Mouse (Mus musculus): ENCODE results near the gene Foxd1. TPM values are rescaled to one million over a fixed set of nuclear protein-coding genes. Genes with fewer than 3 reads are reported as not detected.

Gene Foxd1
- total and polyA plus RNA-seq, 3 experiments, result not detected

DNA sequence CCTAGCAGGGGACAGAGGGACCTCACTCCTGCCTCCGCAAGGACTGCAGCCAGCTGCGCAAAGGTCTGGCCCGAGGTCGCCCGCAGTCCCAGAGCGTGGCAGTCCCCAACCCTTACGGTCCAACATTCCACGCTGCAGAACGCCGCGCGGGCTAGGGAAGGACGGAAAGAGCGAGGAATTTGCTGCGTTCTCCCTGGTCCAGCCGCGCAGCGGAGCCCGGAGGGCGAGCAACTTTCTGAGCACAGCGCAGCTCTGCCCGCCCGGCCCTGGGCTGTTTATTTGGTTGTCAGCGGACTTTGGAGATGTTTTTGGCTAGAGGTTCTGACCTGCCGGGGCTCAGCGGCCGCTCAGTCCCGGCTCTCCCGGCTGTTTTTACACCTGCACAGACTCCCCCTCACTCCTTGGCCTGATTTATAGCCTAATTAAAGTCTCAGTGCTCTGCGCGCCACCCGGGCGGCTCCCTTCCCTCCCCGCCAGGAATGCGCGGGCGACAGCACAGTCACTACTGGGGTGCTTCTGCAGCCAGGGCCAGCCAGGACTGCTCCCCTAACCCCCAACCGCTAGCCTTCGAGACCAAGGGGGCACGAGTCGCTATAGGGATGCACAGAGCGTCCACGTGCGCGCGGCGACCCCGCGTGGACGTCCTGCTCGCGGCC, 11.9 kb downstream of the Foxd1 start:
- Histone ChIP-seq H3K36me3 (replicated peaks in 1 of 2; ENCODE audit: control insufficient read depth in 1 of 2, insufficient read depth in 1 of 2, low read length in 1 of 2) (no peaks in the 10 kb centered on the region), H3K9ac (ENCODE audit: insufficient read depth, low read depth) (no peak overlapping the region), H3K4me1 (ENCODE audit: control insufficient read depth in 1 of 2, insufficient read depth in 2 of 2) (peaks cover 2 to 27% of the 10 kb centered on the region in 2 experiments), H3K9me3 (replicated peaks; ENCODE audit: low read length) (peaks cover 12% of the 10 kb centered on the region), H3K4me3 (replicated peaks in 1 of 3; ENCODE audit: low read depth in 2 of 3, low read length in 2 of 3, poor library complexity in 1 of 3) (no peak overlapping the region), H3K79me2 (replicated peaks; ENCODE audit: control insufficient read depth, extremely low read depth, insufficient read depth, poor library complexity, severe bottlenecking) (no peaks in the 10 kb centered on the region; the same call in 1 of the 2 replicates), H3K27me3 (replicated peaks) (no peaks in the 10 kb centered on the region), H3K27ac (ENCODE audit: insufficient read depth, low read depth) (no peak overlapping the region; the same call in 1 of the 2 replicates), H3K4me2 (ENCODE audit: insufficient read depth, low read depth, poor library complexity, severe bottlenecking) (no peak overlapping the region)
- no peak for TF ChIP-seq POLR2AphosphoS2 (IDR thresholded peaks at IDR 0.05; ENCODE audit: low read depth, low read length)
- no peak for TF ChIP-seq MAX (IDR thresholded peaks at IDR 0.05; ENCODE audit: low read length)
- no peak for TF ChIP-seq HCFC1 (IDR thresholded peaks at IDR 0.05; ENCODE audit: low read depth, low read length)
- no peak for TF ChIP-seq ELF1 (IDR thresholded peaks at IDR 0.05; ENCODE audit: low read depth, low read length)
- no peak for TF ChIP-seq MYC (IDR thresholded peaks at IDR 0.05; ENCODE audit: low read depth, low read length)
- no peak for TF ChIP-seq BHLHE40 (IDR thresholded peaks at IDR 0.05; ENCODE audit: low read depth, low read length)
- no peak for TF ChIP-seq POLR2A (IDR thresholded peaks at IDR 0.05; ENCODE audit: low read depth, low read length)
- no peak for TF ChIP-seq ZC3H11A (IDR thresholded peaks at IDR 0.05; ENCODE audit: low read depth, low read length)
- no peak for TF ChIP-seq TCF12 (IDR thresholded peaks at IDR 0.05; ENCODE audit: low read depth, low read length)
- TF ChIP-seq TBP (conservative IDR thresholded peaks at IDR 0.05; ENCODE audit: low read depth, low read length), result no peak
- TF ChIP-seq JUN (IDR thresholded peaks at IDR 0.05; ENCODE audit: insufficient read depth, low read depth, low read length), result no peak
- TF ChIP-seq UBTF (IDR thresholded peaks at IDR 0.05; ENCODE audit: low read depth, low read length), result no peak
- no peak for TF ChIP-seq JUND (conservative IDR thresholded peaks at IDR 0.05; ENCODE audit: low read depth, low read length)
- TF ChIP-seq USF1 (IDR thresholded peaks at IDR 0.05; ENCODE audit: low read depth, low read length), result no peak
- DNase-seq (ENCODE audit: extremely low read depth), result no peak
- in situ Hi-C loops (cut with MboI; ENCODE audit: low pct_ligation_motif_present, low pct_unique_long_range_greater_than_20kb, low sequenced_read_pairs), result no loop called here
- dilution Hi-C loops (cut with MboI; ENCODE audit: extremely low pct_ligation_motif_present, extremely low pct_unique_long_range_greater_than_20kb, low sequenced_read_pairs), result no loop called here

GRCm38 (mm10) chr13:98366469-98367275, 12.6 kb downstream of the Foxd1 start:
- peaks cover 12% of the 10 kb centered on the region for H3K9me3 ChIP-seq (replicated peaks; ENCODE audit: low read length)
- H3K4me2 ChIP-seq (ENCODE audit: insufficient read depth, low read depth, poor library complexity, severe bottlenecking), result no peak overlapping the region
- TF ChIP-seq MAX (IDR thresholded peaks at IDR 0.05; ENCODE audit: low read length) (no peak), PAX5 (IDR thresholded peaks at IDR 0.05; ENCODE audit: low read length) (no peak), USF1 (IDR thresholded peaks at IDR 0.05; ENCODE audit: low read depth, low read length) (no peak), MAZ (IDR thresholded peaks at IDR 0.05; ENCODE audit: low read depth, low read length) (no peak), USF2 (conservative IDR thresholded peaks at IDR 0.05; ENCODE audit: low read depth, low read length) (no peak), KAT2A (IDR thresholded peaks at IDR 0.05; ENCODE audit: insufficient replicate concordance, low read length) (no peak), ZMIZ1 (IDR thresholded peaks at IDR 0.05; ENCODE audit: low read depth, low read length) (no peak), SMC3 (IDR thresholded peaks at IDR 0.05; ENCODE audit: low read depth, low read length) (no peak), TBP (conservative IDR thresholded peaks at IDR 0.05; ENCODE audit: low read depth, low read length) (no peak), ZC3H11A (IDR thresholded peaks at IDR 0.05; ENCODE audit: low read depth, low read length) (no peak), E2F4 (IDR thresholded peaks at IDR 0.05; ENCODE audit: insufficient replicate concordance, low read depth, low read length) (no peak), HCFC1 (IDR thresholded peaks at IDR 0.05; ENCODE audit: low read depth, low read length) (no peak), NRF1 (IDR thresholded peaks at IDR 0.05; ENCODE audit: low read depth, low read length) (no peak), CHD1 (IDR thresholded peaks at IDR 0.05; ENCODE audit: low read depth, low read length) (no peak), MXI1 (IDR thresholded peaks at IDR 0.05; ENCODE audit: low read depth, low read length) (no peak), JUND (conservative IDR thresholded peaks at IDR 0.05; ENCODE audit: low read depth, low read length) (no peak), MAFK (IDR thresholded peaks at IDR 0.05; ENCODE audit: insufficient replicate concordance, low read length) (no peak), ZNF384 (IDR thresholded peaks at IDR 0.05; ENCODE audit: low read depth, low read length) (no peak)
- dilution Hi-C loops (cut with MboI; ENCODE audit: extremely low pct_ligation_motif_present, extremely low pct_unique_long_range_greater_than_20kb, low sequenced_read_pairs) (no loop called here), in situ Hi-C loops (cut with MboI; ENCODE audit: low pct_ligation_motif_present, low pct_unique_long_range_greater_than_20kb, low sequenced_read_pairs) (no loop called here)
- H3K27ac ChIP-seq (ENCODE audit: insufficient read depth, low read depth), result no peak overlapping the region; the same call in 1 of the 2 replicates
- no peak for DNase-seq (ENCODE audit: extremely low read depth)
- no peaks in the 10 kb centered on the region for H3K27me3 ChIP-seq (replicated peaks)
- peaks cover 5 to 27% of the 10 kb centered on the region in 2 experiments for H3K4me1 ChIP-seq (ENCODE audit: control insufficient read depth in 1 of 2, insufficient read depth in 2 of 2)
- H3K36me3 ChIP-seq (replicated peaks in 1 of 2; ENCODE audit: control insufficient read depth in 1 of 2, insufficient read depth in 1 of 2, low read length in 1 of 2), result no peaks in the 10 kb centered on the region
- no peaks in the 10 kb centered on the region; the same call in 1 of the 2 replicates for H3K79me2 ChIP-seq (replicated peaks; ENCODE audit: control insufficient read depth, extremely low read depth, insufficient read depth, poor library complexity, severe bottlenecking)
- H3K4me3 ChIP-seq (replicated peaks in 1 of 3; ENCODE audit: low read depth in 2 of 3, low read length in 2 of 3, poor library complexity in 1 of 3), result no peak overlapping the region
- no peak overlapping the region for H3K9ac ChIP-seq (ENCODE audit: insufficient read depth, low read depth)
